Mouse (Mus musculus) monocyte, adult 2 months (primary cell): ENCODE measurements around the gene Adamtsl4.

Experiments
- DNase-seq, 2 experiments: peaks; one replicate each; pipeline ENCODE4 v3.0.0; 2022; ENCODE audit warnings: low spot score in 2 of 2, low read depth in 1 of 2

Gene Adamtsl4

GRCm38 (mm10) chr3:95687524-95688421 lies at the start of gene Adamtsl4:
Gene Adamtsl4 (minus strand): TSS chr3:95687917.
- no peak for DNase-seq

GRCm38 (mm10) chr3:95735071-95735670 lies 47.5 kb upstream of the Adamtsl4 start:
- DNase-seq: no peak

GRCm38 (mm10) chr3:95734092-95734702 lies 46.5 kb upstream of the Adamtsl4 start:
- DNase-seq: no peak

GRCm38 (mm10) chr3:95732744-95733521 lies 45.2 kb upstream of the Adamtsl4 start:
- DNase-seq: no peak

GRCm38 (mm10) chr3:95732297-95732696 lies 44.6 kb upstream of the Adamtsl4 start:
- DNase-seq: no peak

GRCm38 (mm10) chr3:95731802-95732201 lies 44.1 kb upstream of the Adamtsl4 start:
- no peak for DNase-seq

- no peak for DNase-seq
Measured at GRCm38 (mm10) chr3:95730431-95730830, 42.7 kb upstream of the Adamtsl4 start.

- no peak for DNase-seq
Measured at GRCm38 (mm10) chr3:95728906-95729305, 41.2 kb upstream of the Adamtsl4 start.

- no peak for DNase-seq
Measured at GRCm38 (mm10) chr3:95726696-95727358, 39.1 kb upstream of the Adamtsl4 start.

GRCm38 (mm10) chr3:95725863-95726262 lies 38.1 kb upstream of the Adamtsl4 start:
- DNase-seq: no peak

GRCm38 (mm10) chr3:95722386-95722785 lies 34.7 kb upstream of the Adamtsl4 start:
- no peak for DNase-seq

GRCm38 (mm10) chr3:95718153-95718552 lies 30.4 kb upstream of the Adamtsl4 start:
- no peak for DNase-seq

- DNase-seq: no peak
Measured at GRCm38 (mm10) chr3:95716075-95716474, 28.4 kb upstream of the Adamtsl4 start.

GRCm38 (mm10) chr3:95709967-95710366 lies 22.2 kb upstream of the Adamtsl4 start:
- DNase-seq: no peak

GRCm38 (mm10) chr3:95709044-95709443 lies 21.3 kb upstream of the Adamtsl4 start:
- DNase-seq: no peak

- no peak for DNase-seq
Measured at GRCm38 (mm10) chr3:95707497-95707896, 19.8 kb upstream of the Adamtsl4 start.

- DNase-seq: no peak
Measured at GRCm38 (mm10) chr3:95706273-95706672, 18.6 kb upstream of the Adamtsl4 start.

GRCm38 (mm10) chr3:95704612-95705011 lies 16.9 kb upstream of the Adamtsl4 start:
- DNase-seq: no peak

- no peak for DNase-seq
Measured at GRCm38 (mm10) chr3:95703276-95703675, 15.6 kb upstream of the Adamtsl4 start.

GRCm38 (mm10) chr3:95701877-95702540 lies 14.3 kb upstream of the Adamtsl4 start:
- no peak for DNase-seq
